Mouse (Mus musculus) heart, embryonic 14.5 days (tissue): Measurements from ENCODE around the gene Slc15a1. TPM values are rescaled to one million over a fixed set of nuclear protein-coding genes. Genes with fewer than 3 reads are reported as not detected.

ENCODE experiments used
- ATAC-seq: fragments of 200-750 bp; cut with Nextera tagmentation; 2 replicates; pipeline ENCODE4 v1.8.0; 2017; ENCODE audit warnings: low read depth, moderate TSS enrichment; ENCODE audit not compliant: insufficient number of reproducible peaks, insufficient read depth, low FRiP score
- H3K27ac ChIP-seq, 2 experiments: fragments of 200-500 bp in 1 of 2; fragments of 300-500 bp in 1 of 2; sonication (generic) in 1 of 2; replicated peaks in 1 of 2; 2 replicates each; pipeline ENCODE4 v1.5.1; 2012 to 2014; ENCODE audit warnings: low read depth in 2 of 2, low read length in 2 of 2, control low read depth in 1 of 2, mild to moderate bottlenecking in 1 of 2, mixed read lengths in 1 of 2; ENCODE audit not compliant: control insufficient read depth in 1 of 2, insufficient read depth in 1 of 2
- H3K27me3 ChIP-seq: fragments of 300-500 bp; sonication (generic); 2 replicates; pipeline ENCODE4 v1.6.1; 2014; ENCODE audit warnings: mild to moderate bottlenecking, low read length, control low read depth; ENCODE audit not compliant: control insufficient read depth, insufficient read depth
- H3K36me3 ChIP-seq: fragments of 300-500 bp; sonication (generic); 2 replicates; pipeline ENCODE4 v1.6.1; 2014; ENCODE audit warnings: mild to moderate bottlenecking, control low read depth, low read length, mixed read lengths; ENCODE audit not compliant: control insufficient read depth, insufficient read depth
- H3K4me1 ChIP-seq, 2 experiments: fragments of 200-500 bp in 1 of 2; fragments of 300-500 bp in 1 of 2; sonication (generic) in 1 of 2; 2 replicates each; pipeline ENCODE4 v1.6.1; 2012 to 2014; ENCODE audit warnings: low read length in 2 of 2, control low read depth in 1 of 2, mixed read lengths in 1 of 2; ENCODE audit not compliant: control insufficient read depth in 2 of 2, insufficient read depth in 2 of 2
- H3K4me2 ChIP-seq: fragments of 300-500 bp; sonication (generic); 2 replicates; pipeline ENCODE4 v1.6.1; 2014; ENCODE audit warnings: mild to moderate bottlenecking, low read length
- H3K4me3 ChIP-seq, 2 experiments: fragments of 200-500 bp in 1 of 2; fragments of 300-500 bp in 1 of 2; sonication (generic) in 1 of 2; 2 replicates each; pipeline ENCODE4 v1.5.1; 2012 to 2014; ENCODE audit warnings: low read length in 2 of 2, mild to moderate bottlenecking in 2 of 2, control low read depth in 1 of 2, low read depth in 1 of 2, moderate library complexity in 1 of 2; ENCODE audit not compliant: control insufficient read depth in 1 of 2, insufficient read depth in 1 of 2
- H3K9ac ChIP-seq: fragments of 300-500 bp; sonication (generic); 2 replicates; pipeline ENCODE4 v1.6.1; 2014; ENCODE audit warnings: mild to moderate bottlenecking, low read length
- H3K9me3 ChIP-seq: fragments of 300-500 bp; sonication (generic); 2 replicates; pipeline ENCODE4 v1.6.1; 2016; ENCODE audit warnings: low read length, control low read depth; ENCODE audit not compliant: control insufficient read depth
- WGBS: fragments of 180-500 bp; shearing (Covaris S2); extraction: QIAGEN DNeasy Blood & Tissue Kit; methylation state at CpG from one replicate; pipeline ENCODE4 v1.1.7; 2014; 5-methylcytosine and 5-hydroxymethylcytosine counted together
- polyA plus RNA-seq: library from polyadenylated mRNA; unstranded; fragments of >200 nt; fragmentation: Nextera tagmentation; extraction: Ambion mirVana; gene quantifications from 2 replicates; pipeline ENCODE4 v1.2.1, GENCODE M21; 2014

The Slc15a1 gene
- polyA plus RNA-seq, 1 experiment from 2014 or later: 0.09 TPM

GRCm38 (mm10) chr14:121462756-121463155 is 42.3 kb downstream of the Slc15a1 start:
- H3K36me3 ChIP-seq: no peaks in the 10 kb centered on the region
- 55% methylated on average over 5 of the region's 5 CpGs for WGBS
- no peak for ATAC-seq

GRCm38 (mm10) chr14:121460966-121461365 is 44.1 kb downstream of the Slc15a1 start:
- 0 out of 4 replicates have a peak, but pooled peaks cover 0 to 2% of the 10 kb centered on the region in 2 experiments for H3K4me1 ChIP-seq
- H3K9me3 ChIP-seq: no peaks in the 10 kb centered on the region
- WGBS: 87% methylated on average over 3 of the region's 3 CpGs
- no peak overlapping the region for H3K4me2 ChIP-seq
- ATAC-seq: no peak
- H3K27me3 ChIP-seq: no peaks in the 10 kb centered on the region
- H3K4me3 ChIP-seq: no peak overlapping the region
- no peak overlapping the region for H3K9ac ChIP-seq
- no peak overlapping the region for H3K27ac ChIP-seq
- H3K36me3 ChIP-seq: no peaks in the 10 kb centered on the region

More at GRCm38 (mm10) chr14:121462756-121463155, 42.3 kb downstream of the Slc15a1 start:
- H3K4me2 ChIP-seq: no peak overlapping the region
- H3K9me3 ChIP-seq: no peaks in the 10 kb centered on the region
- H3K27me3 ChIP-seq: no peaks in the 10 kb centered on the region
- H3K27ac ChIP-seq: no peak overlapping the region
- H3K9ac ChIP-seq: no peak overlapping the region
- no peaks in the 10 kb centered on the region for H3K4me1 ChIP-seq
- H3K4me3 ChIP-seq: no peak overlapping the region

- H3K27ac ChIP-seq: no peak overlapping the region
- no peaks in the 10 kb centered on the region for H3K27me3 ChIP-seq
- peaks cover 10% of the 10 kb centered on the region; the same call in 1 of the 2 replicates for H3K9me3 ChIP-seq
- H3K36me3 ChIP-seq: no peaks in the 10 kb centered on the region
- no peak overlapping the region for H3K9ac ChIP-seq
- no peak for ATAC-seq
- WGBS: 77% methylated on average over 1 of the region's 1 CpGs
- no peak overlapping the region for H3K4me2 ChIP-seq
- H3K4me1 ChIP-seq: 0 out of 4 replicates have a peak, but pooled peaks cover 0 to 2% of the 10 kb centered on the region in 2 experiments
- no peak overlapping the region for H3K4me3 ChIP-seq
Measured at GRCm38 (mm10) chr14:121458521-121458920, 46.5 kb downstream of the Slc15a1 start.

GRCm38 (mm10) chr14:121457536-121457935 is 47.5 kb downstream of the Slc15a1 start:
- 0 out of 4 replicates have a peak, but pooled peaks cover 0 to 2% of the 10 kb centered on the region in 2 experiments for H3K4me1 ChIP-seq
- 80% methylated on average over 6 of the region's 6 CpGs for WGBS
- H3K9me3 ChIP-seq: peaks cover 10% of the 10 kb centered on the region; the same call in 1 of the 2 replicates
- no peak overlapping the region for H3K4me2 ChIP-seq
- H3K27me3 ChIP-seq: no peaks in the 10 kb centered on the region
- no peak overlapping the region for H3K27ac ChIP-seq
- no peaks in the 10 kb centered on the region for H3K36me3 ChIP-seq
- no peak overlapping the region for H3K4me3 ChIP-seq
- no peak overlapping the region for H3K9ac ChIP-seq
- ATAC-seq: no peak

GRCm38 (mm10) chr14:121456416-121457285 is 48.4 kb downstream of the Slc15a1 start:
- Histone ChIP-seq H3K36me3 (no peaks in the 10 kb centered on the region), H3K4me1 (0 out of 4 replicates have a peak, but pooled peaks cover 0 to 2% of the 10 kb centered on the region in 2 experiments), H3K9ac (no peak overlapping the region), H3K27ac (no peak overlapping the region), H3K4me2 (no peak overlapping the region), H3K27me3 (no peaks in the 10 kb centered on the region), H3K9me3 (peaks cover 10% of the 10 kb centered on the region; the same call in 1 of the 2 replicates), H3K4me3 (no peak overlapping the region)
- ATAC-seq: no peak
- WGBS: 77% methylated on average over 11 of the region's 11 CpGs

- H3K27ac ChIP-seq: no peak overlapping the region
- H3K4me1 ChIP-seq: 0 out of 4 replicates have a peak, but pooled peaks cover 0 to 2% of the 10 kb centered on the region in 2 experiments
- WGBS: 53% methylated on average over 15 of the region's 15 CpGs
- no peaks in the 10 kb centered on the region for H3K36me3 ChIP-seq
- H3K27me3 ChIP-seq: no peaks in the 10 kb centered on the region
- no peak overlapping the region for H3K4me3 ChIP-seq
- no peak for ATAC-seq
- H3K4me2 ChIP-seq: no peak overlapping the region
- H3K9ac ChIP-seq: no peak overlapping the region
- H3K9me3 ChIP-seq: peaks cover 10% of the 10 kb centered on the region; the same call in 1 of the 2 replicates
Measured at GRCm38 (mm10) chr14:121455976-121456375, 49.1 kb downstream of the Slc15a1 start.

GRCm38 (mm10) chr14:121455527-121455926 is 49.5 kb downstream of the Slc15a1 start:
- no peak for ATAC-seq
- 8% methylated on average over 6 of the region's 6 CpGs for WGBS
- Histone ChIP-seq H3K27me3 (no peaks in the 10 kb centered on the region), H3K4me3 (no peak overlapping the region), H3K36me3 (no peaks in the 10 kb centered on the region), H3K4me2 (no peak overlapping the region), H3K4me1 (peaks cover 4% of the 10 kb centered on the region in 2 experiments; a peak in 2 of 4 replicates), H3K9ac (no peak overlapping the region), H3K27ac (no peak overlapping the region), H3K9me3 (peaks cover 10% of the 10 kb centered on the region; the same call in 1 of the 2 replicates)
